Mouse (Mus musculus) myocyte (in vitro differentiated cells): Measurements from ENCODE around the gene Slc1a3. TPM values are rescaled to one million over a fixed set of nuclear protein-coding genes. Genes with fewer than 3 reads are reported as not detected.

Experiments
- H3K27me3 ChIP-seq: one replicate; pipeline ENCODE4 v1.6.1; 2011; ENCODE audit not compliant: control insufficient read depth, insufficient read depth, insufficient read length
- H3K36me3 ChIP-seq: one replicate; pipeline ENCODE4 v1.6.1; 2011; ENCODE audit not compliant: control insufficient read depth, insufficient read depth
- H3K4me2 ChIP-seq: one replicate; pipeline ENCODE4 v1.6.1; 2011; ENCODE audit warnings: low read depth, control low read depth
- H3K4me3 ChIP-seq: one replicate; pipeline ENCODE4 v1.5.1; 2011; ENCODE audit warnings: mild to moderate bottlenecking, control low read depth, moderate library complexity
- H3K79me2 ChIP-seq: one replicate; pipeline ENCODE4 v1.6.1; 2011; ENCODE audit not compliant: control insufficient read depth, insufficient read depth
- H3ac ChIP-seq: one replicate; pipeline ENCODE4 v1.6.1; 2011; ENCODE audit not compliant: control insufficient read depth, insufficient read length
- CEBPB ChIP-seq: IDR thresholded peaks from 2 replicates; pipeline ENCODE4 v1.6.1; 2011; ENCODE audit warnings: mild to moderate bottlenecking, moderate library complexity; ENCODE audit not compliant: poor library complexity, insufficient read depth, severe bottlenecking
- E2F4 ChIP-seq: IDR thresholded peaks from one replicate; pipeline ENCODE4 v1.6.1; 2011; ENCODE audit warnings: mild to moderate bottlenecking, control low read depth, moderate library complexity; ENCODE audit not compliant: insufficient read depth
- MAX ChIP-seq: IDR thresholded peaks from one replicate; pipeline ENCODE4 v1.6.1; 2011; ENCODE audit warnings: low read depth, mild to moderate bottlenecking, control low read depth
- MYOD1 ChIP-seq, 3 experiments: IDR thresholded peaks; one replicate each; pipeline ENCODE4 v1.6.1; 2011; ENCODE audit warnings: control low read depth in 2 of 3, low read depth in 2 of 3, mild to moderate bottlenecking in 2 of 3, moderate library complexity in 1 of 3; ENCODE audit not compliant: insufficient read length in 2 of 3, control insufficient read depth in 1 of 3
- MYOG ChIP-seq, 3 experiments: IDR thresholded peaks; one replicate each; pipeline ENCODE4 v1.6.1; 2011; ENCODE audit warnings: control low read depth in 2 of 3, low read depth in 2 of 3, mild to moderate bottlenecking in 2 of 3; ENCODE audit not compliant: insufficient read length in 2 of 3, control insufficient read depth in 1 of 3, insufficient read depth in 1 of 3
- POLR2A ChIP-seq: IDR thresholded peaks from one replicate; pipeline ENCODE4 v1.6.1; 2011; ENCODE audit warnings: low read depth, mild to moderate bottlenecking, control low read depth, moderate library complexity; ENCODE audit not compliant: insufficient read length
- POLR2AphosphoS2 ChIP-seq: IDR thresholded peaks from one replicate; pipeline ENCODE4 v1.6.1; 2011; ENCODE audit warnings: low read depth, control low read depth; ENCODE audit not compliant: insufficient read length
- REST ChIP-seq: IDR thresholded peaks from one replicate; pipeline ENCODE4 v1.6.1; 2011; ENCODE audit warnings: mild to moderate bottlenecking, control low read depth, moderate library complexity; ENCODE audit not compliant: insufficient read depth, insufficient read length
- SRF ChIP-seq: IDR thresholded peaks from one replicate; pipeline ENCODE4 v1.6.1; 2011; ENCODE audit warnings: low read depth; ENCODE audit not compliant: control insufficient read depth, insufficient read length
- TCF12 ChIP-seq: IDR thresholded peaks from one replicate; pipeline ENCODE4 v1.6.1; 2011; ENCODE audit warnings: mild to moderate bottlenecking, control low read depth; ENCODE audit not compliant: poor library complexity, insufficient read depth, severe bottlenecking
- TCF3 ChIP-seq: IDR thresholded peaks from one replicate; pipeline ENCODE4 v1.6.1; 2011; ENCODE audit warnings: low read depth, control low read depth; ENCODE audit not compliant: insufficient read length
- USF1 ChIP-seq: IDR thresholded peaks from one replicate; pipeline ENCODE4 v1.6.1; 2011; ENCODE audit warnings: low read depth, mild to moderate bottlenecking, control low read depth, moderate library complexity
- polyA plus RNA-seq: library from polyadenylated mRNA; unstranded; fragments of >200 nt; fragmentation: generic; extraction: Trizol; gene quantifications from one replicate; pipeline ENCODE4 v1.2.1, GENCODE M21; 2012; ENCODE audit warnings: missing spikeins

The Slc1a3 gene
- polyA plus RNA-seq, 1 experiment, result 0.47 TPM

- peaks cover 5% of the 10 kb centered on the region for H3K27me3 ChIP-seq
- TF ChIP-seq REST, result no peak
- no peak for TF ChIP-seq MYOD1 (IDR thresholded peaks at IDR 0.05; ENCODE audit: control insufficient read depth in 1 of 3, insufficient read length in 2 of 3, low read depth in 2 of 3)
- no peak for TF ChIP-seq TCF3
- no peak for TF ChIP-seq E2F4
- no peak for TF ChIP-seq POLR2AphosphoS2
- no peak for TF ChIP-seq MAX
- TF ChIP-seq MYOG (IDR thresholded peaks at IDR 0.05; ENCODE audit: control insufficient read depth in 1 of 3, insufficient read depth in 1 of 3, insufficient read length in 2 of 3, low read depth in 2 of 3), result no peak
- TF ChIP-seq CEBPB, result no peak
- TF ChIP-seq TCF12, result no peak
- TF ChIP-seq SRF, result no peak
- TF ChIP-seq USF1, result no peak
- TF ChIP-seq POLR2A, result no peak
- no peaks in the 10 kb centered on the region for H3K79me2 ChIP-seq
- H3ac ChIP-seq, result no peak overlapping the region
- H3K36me3 ChIP-seq, result no peaks in the 10 kb centered on the region
- peak overlapping the region; percentile 14 for H3K4me2 ChIP-seq
- H3K4me3 ChIP-seq, result no peak overlapping the region
Observed at GRCm38 (mm10) chr15:8616290-8616689, 94.3 kb downstream of the Slc1a3 start.

GRCm38 (mm10) chr15:8615511-8616224 is 94.9 kb downstream of the Slc1a3 start:
- Histone ChIP-seq H3K4me2 (peak overlapping the region; percentile 14), H3K27me3 (peaks cover 5% of the 10 kb centered on the region), H3K36me3 (no peaks in the 10 kb centered on the region), H3K4me3 (no peak overlapping the region), H3ac (no peak overlapping the region), H3K79me2 (no peaks in the 10 kb centered on the region)
- TF ChIP-seq REST (no peak), E2F4 (no peak), CEBPB (no peak)

- Histone ChIP-seq H3K36me3 (no peaks in the 10 kb centered on the region), H3K79me2 (no peaks in the 10 kb centered on the region), H3K4me2 (no peak overlapping the region), H3K27me3 (peaks cover 5% of the 10 kb centered on the region), H3K4me3 (no peak overlapping the region), H3ac (no peak overlapping the region)
- TF ChIP-seq MYOD1 (IDR thresholded peaks at IDR 0.05; ENCODE audit: control insufficient read depth in 1 of 3, insufficient read length in 2 of 3, low read depth in 2 of 3), result no peak
- TF ChIP-seq REST, result no peak
- no peak for TF ChIP-seq MYOG (IDR thresholded peaks at IDR 0.05; ENCODE audit: control insufficient read depth in 1 of 3, insufficient read depth in 1 of 3, insufficient read length in 2 of 3, low read depth in 2 of 3)
- TF ChIP-seq POLR2AphosphoS2, result no peak
- no peak for TF ChIP-seq E2F4
- TF ChIP-seq TCF12, result no peak
- TF ChIP-seq POLR2A, result no peak
- TF ChIP-seq MAX, result no peak
- no peak for TF ChIP-seq USF1
- TF ChIP-seq TCF3, result no peak
- no peak for TF ChIP-seq SRF
Observed at GRCm38 (mm10) chr15:8614701-8615100, 95.9 kb downstream of the Slc1a3 start.

- H3K27me3 ChIP-seq, result no peaks in the 10 kb centered on the region
- H3K4me2 ChIP-seq, result no peak overlapping the region
- H3K79me2 ChIP-seq, result no peaks in the 10 kb centered on the region
- no peak overlapping the region for H3ac ChIP-seq
- H3K36me3 ChIP-seq, result no peaks in the 10 kb centered on the region
- TF ChIP-seq TCF12, result no peak
- TF ChIP-seq SRF, result no peak
- TF ChIP-seq MAX, result no peak
- TF ChIP-seq TCF3, result no peak
- TF ChIP-seq MYOG (IDR thresholded peaks at IDR 0.05; ENCODE audit: control insufficient read depth in 1 of 3, insufficient read depth in 1 of 3, insufficient read length in 2 of 3, low read depth in 2 of 3), result no peak
- TF ChIP-seq USF1, result no peak
- TF ChIP-seq E2F4, result no peak
- TF ChIP-seq REST, result no peak
- no peak for TF ChIP-seq MYOD1 (IDR thresholded peaks at IDR 0.05; ENCODE audit: control insufficient read depth in 1 of 3, insufficient read length in 2 of 3, low read depth in 2 of 3)
- H3K4me3 ChIP-seq, result no peak overlapping the region
Observed at GRCm38 (mm10) chr15:8605538-8606188, 104.9 kb downstream of the Slc1a3 start.

- Histone ChIP-seq H3K27me3 (no peaks in the 10 kb centered on the region), H3K79me2 (no peaks in the 10 kb centered on the region)
- TF ChIP-seq MAX (no peak), MYOD1 (IDR thresholded peaks at IDR 0.05; ENCODE audit: control insufficient read depth in 1 of 3, insufficient read length in 2 of 3, low read depth in 2 of 3) (no peak), TCF12 (no peak), E2F4 (no peak), CEBPB (no peak), POLR2A (no peak), REST (no peak), SRF (no peak), TCF3 (no peak), POLR2AphosphoS2 (no peak), USF1 (no peak), MYOG (IDR thresholded peaks at IDR 0.05; ENCODE audit: control insufficient read depth in 1 of 3, insufficient read depth in 1 of 3, insufficient read length in 2 of 3, low read depth in 2 of 3) (no peak)
Observed at GRCm38 (mm10) chr15:8602362-8602761, 108.2 kb downstream of the Slc1a3 start.

More at GRCm38 (mm10) chr15:8602362-8602761, 108.2 kb downstream of the Slc1a3 start:
- H3K4me3 ChIP-seq, result no peak overlapping the region
- no peak overlapping the region for H3ac ChIP-seq
- H3K36me3 ChIP-seq, result no peaks in the 10 kb centered on the region
- H3K4me2 ChIP-seq, result no peak overlapping the region
